Mouse (Mus musculus): ENCODE measurements around the gene Rpl11.

DNA sequence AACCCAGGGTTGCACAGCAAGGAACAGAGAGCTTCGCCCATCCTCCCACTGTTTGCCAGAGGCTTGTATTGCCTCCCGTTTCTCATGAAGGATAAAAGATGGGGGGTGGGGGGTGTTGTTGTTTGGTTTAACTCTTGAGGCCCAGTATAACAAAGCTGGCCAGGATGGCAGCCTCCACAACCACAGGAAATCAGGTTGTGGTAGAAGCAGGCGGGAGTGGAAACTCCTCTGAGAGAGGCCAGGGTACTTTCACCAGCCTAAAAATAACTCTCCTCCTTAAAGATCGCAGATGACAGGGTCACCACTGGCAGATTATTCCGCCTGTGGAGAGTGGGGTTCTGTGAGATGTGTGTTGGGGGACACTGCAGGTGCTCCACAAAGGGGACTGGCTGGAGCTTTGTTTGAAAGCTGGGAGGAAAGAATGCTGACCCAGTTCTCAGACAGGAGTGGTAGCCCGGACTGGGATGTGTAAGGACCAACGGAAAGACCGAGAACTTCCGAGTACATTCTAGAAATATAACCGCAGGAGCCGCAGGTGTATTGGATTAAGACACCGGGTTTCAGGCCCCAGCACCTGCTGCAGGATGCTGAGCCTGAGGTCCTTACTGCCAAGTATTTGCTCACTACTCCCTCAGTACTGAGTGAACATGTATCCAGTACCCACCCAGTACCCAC is 47.3 kb upstream of the Rpl11 start:
- TF ChIP-seq CTCF (conservative IDR thresholded peaks at IDR 0.05; ENCODE audit: insufficient read depth, insufficient read length, low read depth, low read length) (no peak), POLR2A (IDR thresholded peaks at IDR 0.05; ENCODE audit: low read depth, low read length) (no peak)
